Mouse (Mus musculus) intestine, embryonic 15.5 days (tissue): ENCODE measurements around the gene Gm47289. TPM values are rescaled to one million over a fixed set of nuclear protein-coding genes. Genes with fewer than 3 reads are reported as not detected.

ENCODE experiments used
- ATAC-seq: fragments of 200-750 bp; cut with Nextera tagmentation; 2 replicates; pipeline ENCODE4 v1.8.0; 2017; ENCODE audit warnings: moderate TSS enrichment, moderate library complexity
- H3K27ac ChIP-seq: fragments of 300-500 bp; sonication (generic); 2 replicates; pipeline ENCODE4 v1.5.1; 2015; ENCODE audit warnings: mild to moderate bottlenecking, inconsistent platforms
- H3K27me3 ChIP-seq: fragments of 300-500 bp; sonication (generic); replicated peaks from 2 replicates; pipeline ENCODE4 v1.6.1; 2015; ENCODE audit warnings: inconsistent platforms
- H3K36me3 ChIP-seq: fragments of 300-500 bp; sonication (generic); 2 replicates; pipeline ENCODE4 v1.6.1; 2015; ENCODE audit warnings: inconsistent platforms
- H3K4me1 ChIP-seq: fragments of 300-500 bp; sonication (generic); replicated peaks from 2 replicates; pipeline ENCODE4 v1.6.1; 2015; ENCODE audit warnings: inconsistent platforms
- H3K4me2 ChIP-seq: fragments of 300-500 bp; sonication (generic); replicated peaks from 2 replicates; pipeline ENCODE4 v1.6.1; 2015; ENCODE audit warnings: mild to moderate bottlenecking, inconsistent platforms
- H3K4me3 ChIP-seq: fragments of 300-500 bp; sonication (generic); replicated peaks from 2 replicates; pipeline ENCODE4 v1.5.1; 2015; ENCODE audit warnings: inconsistent platforms
- H3K9ac ChIP-seq: fragments of 300-500 bp; sonication (generic); 2 replicates; pipeline ENCODE4 v1.6.1; 2015; ENCODE audit warnings: inconsistent platforms
- H3K9me3 ChIP-seq: fragments of 300-500 bp; sonication (generic); 2 replicates; pipeline ENCODE4 v1.6.1; 2016; ENCODE audit warnings: inconsistent platforms
- WGBS: fragments of 180-500 bp; shearing (Covaris S2); methylation state at CpG from one replicate; pipeline ENCODE4 v1.1.7; 2015; 5-methylcytosine and 5-hydroxymethylcytosine counted together
- polyA plus RNA-seq: library from polyadenylated mRNA; unstranded; fragments of >200 nt; fragmentation: Nextera tagmentation; extraction: Ambion mirVana; gene quantifications from 2 replicates; pipeline ENCODE4 v1.2.1, GENCODE M21; 2015

Gm47289 gene
- polyA plus RNA-seq, 1 experiment from 2014 or later = not detected

GRCm38 (mm10) chr9:119167608-119168007 lies 8.6 kb downstream of the Gm47289 start:
- H3K9ac ChIP-seq = no peak overlapping the region
- WGBS = 89% methylated on average over 2 of the region's 2 CpGs
- H3K36me3 ChIP-seq = no peaks in the 10 kb centered on the region
- no peak overlapping the region for H3K4me3 ChIP-seq
- H3K27me3 ChIP-seq = no peaks in the 10 kb centered on the region
- H3K9me3 ChIP-seq = no peaks in the 10 kb centered on the region
- H3K4me2 ChIP-seq = no peak overlapping the region
- H3K4me1 ChIP-seq = no peaks in the 10 kb centered on the region
- no peak for ATAC-seq
- H3K27ac ChIP-seq = no peak overlapping the region

- H3K36me3 ChIP-seq = no peaks in the 10 kb centered on the region
- no peak for ATAC-seq
- WGBS = 91% methylated on average over 11 of the region's 11 CpGs
Measured at GRCm38 (mm10) chr9:119179292-119179691, 20.3 kb downstream of the Gm47289 start.

GRCm38 (mm10) chr9:119181241-119181728 lies 22.3 kb downstream of the Gm47289 start:
- 15% methylated on average over 3 of the region's 3 CpGs for WGBS
- ATAC-seq = peak; percentile 45

More at GRCm38 (mm10) chr9:119179292-119179691, 20.3 kb downstream of the Gm47289 start:
- Histone ChIP-seq H3K4me3 (no peak overlapping the region), H3K9ac (no peak overlapping the region), H3K9me3 (no peaks in the 10 kb centered on the region), H3K27ac (no peak overlapping the region), H3K4me2 (no peak overlapping the region), H3K4me1 (no peaks in the 10 kb centered on the region; the same call in 1 of the 2 replicates), H3K27me3 (no peaks in the 10 kb centered on the region)

GRCm38 (mm10) chr9:119192202-119192990 lies 33.4 kb downstream of the Gm47289 start:
- Histone ChIP-seq H3K27me3 (no peaks in the 10 kb centered on the region), H3K4me2 (no peak overlapping the region), H3K4me1 (no peaks in the 10 kb centered on the region), H3K9me3 (no peaks in the 10 kb centered on the region), H3K9ac (no peak overlapping the region), H3K27ac (no peak overlapping the region), H3K4me3 (no peak overlapping the region), H3K36me3 (no peaks in the 10 kb centered on the region)
- 31% methylated on average over 11 of the region's 11 CpGs for WGBS
- ATAC-seq = peak; percentile 75

More at GRCm38 (mm10) chr9:119181241-119181728, 22.3 kb downstream of the Gm47289 start:
- Histone ChIP-seq H3K27ac (peak overlapping the region; percentile 51; the same call in 1 of the 2 replicates), H3K36me3 (no peaks in the 10 kb centered on the region), H3K9me3 (no peaks in the 10 kb centered on the region), H3K9ac (no peak overlapping the region), H3K27me3 (no peaks in the 10 kb centered on the region), H3K4me3 (no peak overlapping the region), H3K4me2 (no peak overlapping the region), H3K4me1 (no peaks in the 10 kb centered on the region; the same call in 1 of the 2 replicates)

- WGBS = 73% methylated on average over 10 of the region's 10 CpGs
- no peak overlapping the region for H3K9ac ChIP-seq
- no peaks in the 10 kb centered on the region for H3K36me3 ChIP-seq
- no peaks in the 10 kb centered on the region for H3K4me1 ChIP-seq
- no peak overlapping the region for H3K27ac ChIP-seq
- H3K4me2 ChIP-seq = no peak overlapping the region
- no peaks in the 10 kb centered on the region for H3K9me3 ChIP-seq
- H3K4me3 ChIP-seq = no peak overlapping the region
- H3K27me3 ChIP-seq = no peaks in the 10 kb centered on the region
- no peak for ATAC-seq
Measured at GRCm38 (mm10) chr9:119199151-119199861, 40.3 kb downstream of the Gm47289 start.

- Histone ChIP-seq H3K27me3 (no peaks in the 10 kb centered on the region), H3K9ac (no peak overlapping the region), H3K4me1 (no peaks in the 10 kb centered on the region), H3K27ac (no peak overlapping the region), H3K36me3 (no peaks in the 10 kb centered on the region), H3K4me3 (no peak overlapping the region), H3K9me3 (no peaks in the 10 kb centered on the region), H3K4me2 (no peak overlapping the region)
- WGBS = 85% methylated on average over 5 of the region's 5 CpGs
- ATAC-seq = no peak
Measured at GRCm38 (mm10) chr9:119201653-119202052, 42.7 kb downstream of the Gm47289 start.

- Histone ChIP-seq H3K9me3 (no peaks in the 10 kb centered on the region), H3K27ac (no peak overlapping the region), H3K4me2 (no peak overlapping the region), H3K4me3 (no peak overlapping the region), H3K4me1 (no peaks in the 10 kb centered on the region), H3K9ac (no peak overlapping the region), H3K36me3 (no peaks in the 10 kb centered on the region), H3K27me3 (no peaks in the 10 kb centered on the region)
- WGBS = 95% methylated on average over 9 of the region's 9 CpGs
- ATAC-seq = no peak
Measured at GRCm38 (mm10) chr9:119203617-119204016, 44.7 kb downstream of the Gm47289 start.

GRCm38 (mm10) chr9:119205756-119206155 lies 46.8 kb downstream of the Gm47289 start:
- WGBS = 81% methylated on average over 5 of the region's 5 CpGs

GRCm38 (mm10) chr9:119206666-119207065 lies 47.7 kb downstream of the Gm47289 start:
- no peaks in the 10 kb centered on the region for H3K27me3 ChIP-seq
- WGBS = 71% methylated on average over 2 of the region's 2 CpGs

More at GRCm38 (mm10) chr9:119205756-119206155, 46.8 kb downstream of the Gm47289 start:
- no peak overlapping the region for H3K9ac ChIP-seq
- H3K27me3 ChIP-seq = no peaks in the 10 kb centered on the region
- no peaks in the 10 kb centered on the region for H3K4me1 ChIP-seq
- H3K4me3 ChIP-seq = no peak overlapping the region
- no peak for ATAC-seq
- H3K27ac ChIP-seq = no peak overlapping the region
- H3K9me3 ChIP-seq = no peaks in the 10 kb centered on the region
- H3K36me3 ChIP-seq = no peaks in the 10 kb centered on the region
- H3K4me2 ChIP-seq = no peak overlapping the region

GRCm38 (mm10) chr9:119207113-119207512 lies 48.2 kb downstream of the Gm47289 start:
- 54% methylated on average over 4 of the region's 4 CpGs for WGBS
- Histone ChIP-seq H3K27me3 (no peaks in the 10 kb centered on the region), H3K4me2 (no peak overlapping the region), H3K4me3 (no peak overlapping the region), H3K27ac (no peak overlapping the region), H3K9me3 (no peaks in the 10 kb centered on the region), H3K9ac (no peak overlapping the region), H3K36me3 (no peaks in the 10 kb centered on the region), H3K4me1 (no peaks in the 10 kb centered on the region)
- no peak for ATAC-seq

More at GRCm38 (mm10) chr9:119206666-119207065, 47.7 kb downstream of the Gm47289 start:
- no peak for ATAC-seq
- no peak overlapping the region for H3K4me3 ChIP-seq
- H3K9me3 ChIP-seq = no peaks in the 10 kb centered on the region
- no peak overlapping the region for H3K4me2 ChIP-seq
- H3K27ac ChIP-seq = no peak overlapping the region
- H3K36me3 ChIP-seq = no peaks in the 10 kb centered on the region
- H3K9ac ChIP-seq = no peak overlapping the region
- no peaks in the 10 kb centered on the region for H3K4me1 ChIP-seq

- Histone ChIP-seq H3K27me3 (no peaks in the 10 kb centered on the region), H3K4me2 (no peak within 1 kb of the TSS), H3K9ac (no peak within 1 kb of the TSS), H3K4me3 (no peak within 1 kb of the TSS), H3K36me3 (no peaks in the 10 kb centered on the region), H3K4me1 (no peaks in the 10 kb centered on the region), H3K27ac (no peak within 1 kb of the TSS), H3K9me3 (no peaks in the 10 kb centered on the region)
- 93% methylated on average over 4 of the region's 4 CpGs for WGBS
- no peak for ATAC-seq
Measured at GRCm38 (mm10) chr9:119208998-119209397, 50.0 kb downstream of the Gm47289 start, which contains the start of gene Slc22a13. Gene Slc22a13, minus strand, starts transcription at chr9:119209098.
